Mouse (Mus musculus) liver, embryonic 11.5 days (tissue): ENCODE data around the gene Olfr1168. TPM values are rescaled to one million over a fixed set of nuclear protein-coding genes. Genes with fewer than 3 reads are reported as not detected.
"Not testable (repeated sequence)": the region's sequence is repeated elsewhere in the genome, so short reads cannot be mapped to it uniquely, and the experiment has no call there.

Experiments used
- ATAC-seq: fragments of 200-750 bp; cut with Nextera tagmentation; replicated peaks from 2 replicates; pipeline ENCODE4 v1.8.0; 2017; ENCODE audit warnings: moderate number of reproducible peaks, mild to moderate bottlenecking, moderate TSS enrichment, moderate library complexity; ENCODE audit not compliant: low FRiP score
- DNase-seq: peaks from one replicate; pipeline ENCODE4 v3.0.0-alpha.2; 2017; ENCODE audit warnings: low spot score
- H3K27ac ChIP-seq: fragments of 300-500 bp; sonication (generic); 2 replicates; pipeline ENCODE4 v1.5.1; 2014; ENCODE audit warnings: mild to moderate bottlenecking, low read depth, low read length, control low read depth
- H3K27me3 ChIP-seq: fragments of 300-500 bp; sonication (generic); replicated peaks from 2 replicates; pipeline ENCODE4 v1.6.1; 2014; ENCODE audit warnings: low read length, mixed read lengths; ENCODE audit not compliant: control insufficient read depth, insufficient read depth
- H3K36me3 ChIP-seq: fragments of 300-500 bp; sonication (generic); 2 replicates; pipeline ENCODE4 v1.6.1; 2014; ENCODE audit warnings: mild to moderate bottlenecking, low read length, moderate library complexity, mixed read lengths; ENCODE audit not compliant: control insufficient read depth, insufficient read depth
- H3K4me1 ChIP-seq: fragments of 300-500 bp; sonication (generic); replicated peaks from 2 replicates; pipeline ENCODE4 v1.6.1; 2014; ENCODE audit warnings: low read length, mixed read lengths; ENCODE audit not compliant: control insufficient read depth, insufficient read depth
- H3K4me2 ChIP-seq: fragments of 300-500 bp; sonication (generic); 2 replicates; pipeline ENCODE4 v1.6.1; 2014; ENCODE audit warnings: mild to moderate bottlenecking, control low read depth, moderate library complexity
- H3K4me3 ChIP-seq: fragments of 300-500 bp; sonication (generic); 2 replicates; pipeline ENCODE4 v1.5.1; 2014; ENCODE audit warnings: low read depth, low read length, control low read depth
- H3K9ac ChIP-seq: fragments of 300-500 bp; sonication (generic); 2 replicates; pipeline ENCODE4 v1.6.1; 2014; ENCODE audit warnings: low read depth, low read length, control low read depth
- H3K9me3 ChIP-seq: fragments of 300-500 bp; sonication (generic); 2 replicates; pipeline ENCODE4 v1.6.1; 2016; ENCODE audit warnings: low read length, inconsistent platforms, mixed read lengths; ENCODE audit not compliant: control insufficient read depth
- WGBS: fragments of 180-500 bp; shearing (Covaris S2); extraction: QIAGEN DNeasy Blood & Tissue Kit; methylation state at CpG from one replicate; pipeline ENCODE4 v1.1.7; 2014; 5-methylcytosine and 5-hydroxymethylcytosine counted together
- polyA plus RNA-seq: library from polyadenylated mRNA; unstranded; fragments of >200 nt; fragmentation: Nextera tagmentation; extraction: Ambion mirVana; gene quantifications from 2 replicates; pipeline ENCODE4 v1.2.1, GENCODE M21; 2014

Olfr1168 gene
- polyA plus RNA-seq: not detected in 2 replicates

- Histone ChIP-seq H3K4me1 (no peaks in the 10 kb centered on the region), H3K9me3 (no peaks in the 10 kb centered on the region), H3K4me3 (no peak within 1 kb of the TSS), H3K27ac (no peak within 1 kb of the TSS), H3K4me2 (no peak within 1 kb of the TSS), H3K9ac (no peak within 1 kb of the TSS), H3K27me3 (no peaks in the 10 kb centered on the region), H3K36me3 (no peaks in the 10 kb centered on the region)
- 77% methylated on average over 2 of the region's 2 CpGs for WGBS
- no peak for DNase-seq
- ATAC-seq: no peak
These were observed at the start of gene Olfr1168 for GRCm38 (mm10) chr2:88181580-88181979. TSS of gene Olfr1168 (plus strand) at chr2:88181880.

GRCm38 (mm10) chr2:88155093-88155492 is 26.6 kb upstream of the Olfr1168 start, which contains the start of gene Olfr1167:
TSS of gene Olfr1167 (minus strand) at chr2:88155193.
- not testable (repeated sequence) for H3K27me3 ChIP-seq, H3K27ac ChIP-seq, ATAC-seq, H3K4me2 ChIP-seq, H3K4me3 ChIP-seq, H3K9ac ChIP-seq, H3K36me3 ChIP-seq, DNase-seq, H3K4me1 ChIP-seq, H3K9me3 ChIP-seq
- 93% methylated on average over 1 of the region's 1 CpGs for WGBS

- no peaks in the 10 kb centered on the region for H3K4me1 ChIP-seq
- no peaks in the 10 kb centered on the region for H3K27me3 ChIP-seq
- H3K9ac ChIP-seq: no peak overlapping the region
- 81% methylated on average over 1 of the region's 1 CpGs for WGBS
- H3K36me3 ChIP-seq: no peaks in the 10 kb centered on the region
- H3K9me3 ChIP-seq: no peaks in the 10 kb centered on the region
- H3K4me3 ChIP-seq: no peak overlapping the region
- ATAC-seq (no peak), DNase-seq (no peak)
- H3K27ac ChIP-seq: no peak overlapping the region
- no peak overlapping the region for H3K4me2 ChIP-seq
These were observed 39.1 kb downstream of the Olfr1168 start for GRCm38 (mm10) chr2:88220784-88221183.

- no peak within 1 kb of the TSS for H3K4me3 ChIP-seq
- no peak within 1 kb of the TSS for H3K27ac ChIP-seq
- no peak within 1 kb of the TSS for H3K4me2 ChIP-seq
- no peak for ATAC-seq
- WGBS: 89% methylated on average over 1 of the region's 1 CpGs
- H3K4me1 ChIP-seq: no peaks in the 10 kb centered on the region
- H3K9ac ChIP-seq: no peak within 1 kb of the TSS
- no peaks in the 10 kb centered on the region for H3K36me3 ChIP-seq
- no peaks in the 10 kb centered on the region for H3K27me3 ChIP-seq
- H3K9me3 ChIP-seq: no peaks in the 10 kb centered on the region
- no peak for DNase-seq
These were observed 46.6 kb downstream of the Olfr1168 start, which contains the start of gene Olfr1170 for GRCm38 (mm10) chr2:88228234-88228633. TSS of gene Olfr1170 (minus strand) at chr2:88228334.

Other genes starting within 250 kb of the Olfr1168 start
- not detected in 2 replicates for gene Olfr1155, start 236.7 kb upstream of the Olfr1168 start, polyA plus RNA-seq
- gene Olfr1156, start 228.8 kb upstream of the Olfr1168 start, polyA plus RNA-seq: not detected in 2 replicates
- not detected in 2 replicates for gene Olfr1157, start 213.6 kb upstream of the Olfr1168 start, polyA plus RNA-seq
- gene Olfr74, start 207.2 kb upstream of the Olfr1168 start, polyA plus RNA-seq: not detected in 2 replicates
- gene Olfr1158, start 191.8 kb upstream of the Olfr1168 start, polyA plus RNA-seq: not detected in 2 replicates
- not detected in 2 replicates for gene Olfr1160, start 173.6 kb upstream of the Olfr1168 start, polyA plus RNA-seq
- not detected in 2 replicates for gene Olfr1161, start 159.1 kb upstream of the Olfr1168 start, polyA plus RNA-seq
- not detected in 2 replicates for gene Olfr73, start 144.2 kb upstream of the Olfr1168 start, polyA plus RNA-seq
- gene Olfr1162, start 130.8 kb upstream of the Olfr1168 start, polyA plus RNA-seq: not detected in 2 replicates
- not detected in 2 replicates for gene Olfr1163, start 110.0 kb upstream of the Olfr1168 start, polyA plus RNA-seq
- gene Olfr1164, start 87.9 kb upstream of the Olfr1168 start, polyA plus RNA-seq: not detected in 2 replicates
- not detected in 2 replicates for gene Olfr1166, start 53.6 kb upstream of the Olfr1168 start, polyA plus RNA-seq
- gene Olfr1167, start 26.7 kb upstream of the Olfr1168 start, polyA plus RNA-seq: not detected in 2 replicates
- gene Olfr1170, start 46.5 kb downstream of the Olfr1168 start, polyA plus RNA-seq: not detected in 2 replicates
- not detected in 2 replicates for gene Olfr1173, start 98.0 kb downstream of the Olfr1168 start, polyA plus RNA-seq
- gene Olfr1174-ps, start 133.3 kb downstream of the Olfr1168 start, polyA plus RNA-seq: not detected in 2 replicates
- gene Olfr1175-ps, start 145.3 kb downstream of the Olfr1168 start, polyA plus RNA-seq: not detected in 2 replicates
- not detected in 2 replicates for gene Olfr1176, start 154.8 kb downstream of the Olfr1168 start, polyA plus RNA-seq
- gene Olfr1177-ps, start 164.6 kb downstream of the Olfr1168 start, polyA plus RNA-seq: not detected in 2 replicates
- gene Olfr1178, start 205.2 kb downstream of the Olfr1168 start, polyA plus RNA-seq: not detected in 2 replicates
- not detected in 2 replicates for gene Olfr1179, start 224.6 kb downstream of the Olfr1168 start, polyA plus RNA-seq
- not detected in 2 replicates for gene Olfr1180, start 237.3 kb downstream of the Olfr1168 start, polyA plus RNA-seq
- not detected in 2 replicates for gene Olfr1181, start 244.3 kb downstream of the Olfr1168 start, polyA plus RNA-seq